Mouse (Mus musculus): ENCODE data around the gene Nkx6-2. TPM values are rescaled to one million over a fixed set of nuclear protein-coding genes. Genes with fewer than 3 reads are reported as not detected.
A peak's percentile ranks its signal among the peaks of the same experiment; 100 is the strongest.

Gene Nkx6-2
- polyA plus RNA-seq, 1 experiment = not detected

DNA sequence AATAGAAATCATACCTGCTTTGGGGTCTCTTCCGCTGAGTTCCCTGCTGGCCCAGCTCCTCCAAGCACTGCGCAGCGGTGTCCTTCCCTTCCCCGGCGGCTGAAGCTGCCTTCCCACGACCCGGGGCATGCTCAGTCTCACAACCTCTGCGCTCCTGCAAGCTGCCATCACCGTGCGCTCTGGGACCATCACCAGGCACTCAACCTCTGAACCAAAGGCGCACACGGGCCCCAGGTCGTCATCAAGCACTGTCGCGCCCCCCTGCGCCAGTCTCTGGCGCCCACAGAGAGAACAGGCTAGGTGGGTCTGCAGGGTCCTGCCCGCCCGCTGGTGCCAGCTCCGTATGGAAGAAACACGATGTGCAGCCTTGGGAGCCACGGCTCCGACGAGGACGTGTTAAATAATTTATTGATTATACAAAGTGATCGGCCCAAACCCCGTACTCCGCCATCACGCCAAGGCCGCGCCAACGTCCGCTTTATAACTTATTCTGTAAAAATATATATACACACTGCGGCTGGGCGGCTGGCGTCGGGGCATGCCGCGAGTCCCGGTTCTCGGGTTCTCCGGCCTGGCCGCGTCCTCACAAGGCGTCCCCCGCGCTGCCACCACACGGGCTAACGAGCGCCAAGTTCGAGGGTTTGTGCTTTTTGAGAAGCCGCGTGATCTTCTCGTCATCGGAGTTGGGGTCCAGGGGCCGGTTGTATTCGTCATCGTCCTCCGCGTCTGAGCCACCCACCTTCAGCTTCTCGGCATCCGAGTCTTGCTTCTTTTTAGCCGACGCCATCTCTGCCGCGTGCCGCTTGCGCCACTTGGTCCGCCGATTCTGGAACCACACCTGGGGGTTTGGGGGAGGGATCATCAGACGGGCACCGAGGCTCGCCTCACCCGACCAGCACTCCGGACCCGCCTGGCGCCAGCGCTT, 1.5 kb downstream of the Nkx6-2 start:
- TF ChIP-seq USF1 (IDR thresholded peaks at IDR 0.05; ENCODE audit: low read depth) (no peak), POLR2AphosphoS2 (IDR thresholded peaks at IDR 0.05; ENCODE audit: insufficient read length, low read depth) (peak; percentile 54), MYOG (IDR thresholded peaks at IDR 0.05; ENCODE audit: control insufficient read depth in 1 of 3, insufficient read depth in 1 of 3, insufficient read length in 2 of 3, low read depth in 2 of 3) (no peak), CEBPB (IDR thresholded peaks at IDR 0.05; ENCODE audit: insufficient read depth, poor library complexity, severe bottlenecking) (no peak), SRF (IDR thresholded peaks at IDR 0.05; ENCODE audit: control insufficient read depth, insufficient read length, low read depth) (no peak), E2F4 (IDR thresholded peaks at IDR 0.05; ENCODE audit: insufficient read depth) (no peak), MYOD1 (IDR thresholded peaks at IDR 0.05; ENCODE audit: control insufficient read depth in 1 of 3, insufficient read length in 2 of 3, low read depth in 2 of 3) (no peak), TCF3 (IDR thresholded peaks at IDR 0.05; ENCODE audit: insufficient read length, low read depth) (no peak), POLR2A (IDR thresholded peaks at IDR 0.05; ENCODE audit: insufficient read length, low read depth) (no peak)

GRCm38 (mm10) chr7:139579261-139579905, 3.2 kb downstream of the Nkx6-2 start:
- no peak for TF ChIP-seq CEBPB (IDR thresholded peaks at IDR 0.05; ENCODE audit: insufficient read depth, poor library complexity, severe bottlenecking)
- TF ChIP-seq TCF12 (IDR thresholded peaks at IDR 0.05; ENCODE audit: insufficient read depth, poor library complexity, severe bottlenecking) = no peak
- no peak for TF ChIP-seq E2F4 (IDR thresholded peaks at IDR 0.05; ENCODE audit: insufficient read depth)
- no peak for TF ChIP-seq USF1 (IDR thresholded peaks at IDR 0.05; ENCODE audit: low read depth)
- no peak for TF ChIP-seq MYOD1 (IDR thresholded peaks at IDR 0.05; ENCODE audit: control insufficient read depth in 1 of 3, insufficient read length in 2 of 3, low read depth in 2 of 3)
- no peak for TF ChIP-seq POLR2AphosphoS2 (IDR thresholded peaks at IDR 0.05; ENCODE audit: insufficient read length, low read depth)
- no peak for TF ChIP-seq REST (IDR thresholded peaks at IDR 0.05; ENCODE audit: insufficient read depth, insufficient read length)
- no peak for TF ChIP-seq POLR2A (IDR thresholded peaks at IDR 0.05; ENCODE audit: insufficient read length, low read depth)
- TF ChIP-seq SRF (IDR thresholded peaks at IDR 0.05; ENCODE audit: control insufficient read depth, insufficient read length, low read depth) = no peak
- no peak overlapping the region for H3K4me2 ChIP-seq (ENCODE audit: low read depth)
- no peaks in the 10 kb centered on the region for H3K36me3 ChIP-seq (ENCODE audit: control insufficient read depth, insufficient read depth)
- peaks cover 5% of the 10 kb centered on the region for H3K27me3 ChIP-seq (ENCODE audit: control insufficient read depth, insufficient read depth, insufficient read length)
- H3K79me2 ChIP-seq (ENCODE audit: control insufficient read depth, insufficient read depth) = no peaks in the 10 kb centered on the region
- H3K4me3 ChIP-seq = no peak overlapping the region
- H3ac ChIP-seq (ENCODE audit: control insufficient read depth, insufficient read length) = no peak overlapping the region

More for the DNA sequence above, 1.5 kb downstream of the Nkx6-2 start:
- no peak overlapping the region for H3K4me2 ChIP-seq (ENCODE audit: low read depth)
- H3ac ChIP-seq (ENCODE audit: control insufficient read depth, insufficient read length) = no peak overlapping the region
- peaks cover 19% of the 10 kb centered on the region for H3K27me3 ChIP-seq (ENCODE audit: control insufficient read depth, insufficient read depth, insufficient read length)
- H3K4me3 ChIP-seq = no peak overlapping the region
- no peaks in the 10 kb centered on the region for H3K36me3 ChIP-seq (ENCODE audit: control insufficient read depth, insufficient read depth)
- no peaks in the 10 kb centered on the region for H3K79me2 ChIP-seq (ENCODE audit: control insufficient read depth, insufficient read depth)

DNA sequence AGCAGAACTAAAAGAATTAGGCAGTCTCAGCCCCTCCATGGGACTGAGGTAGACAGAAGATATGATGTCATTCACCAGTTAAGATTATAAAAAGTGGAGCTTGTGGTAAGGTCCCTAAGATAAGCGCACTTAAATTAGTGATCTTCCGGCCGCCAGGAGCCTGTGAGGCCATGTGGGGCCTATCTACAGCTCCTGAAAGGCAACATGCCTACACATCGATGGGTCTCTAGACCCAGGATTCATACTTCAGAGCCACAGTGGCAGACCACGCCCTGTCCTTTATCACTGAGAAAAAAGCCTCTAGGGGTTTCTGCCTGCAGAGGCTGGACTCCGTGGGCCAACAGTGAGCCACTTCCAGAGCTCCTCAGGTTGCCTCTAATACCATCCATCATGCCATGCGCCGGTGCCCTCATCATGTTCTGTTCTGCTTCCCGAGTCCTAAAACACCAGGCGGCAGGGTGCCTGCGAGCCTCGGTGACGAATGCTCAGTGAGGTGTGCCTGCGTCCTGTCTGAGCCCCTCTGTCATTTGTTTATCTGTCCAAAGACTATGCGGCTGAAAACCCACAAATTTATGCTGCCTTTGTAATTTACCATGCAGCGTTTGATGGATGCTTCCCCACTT, 6.4 kb downstream of the Nkx6-2 start:
- Histone ChIP-seq H3K36me3 (ENCODE audit: control insufficient read depth, insufficient read depth) (no peaks in the 10 kb centered on the region), H3K4me2 (ENCODE audit: low read depth) (no peak overlapping the region), H3ac (ENCODE audit: control insufficient read depth, insufficient read length) (no peak overlapping the region), H3K79me2 (ENCODE audit: control insufficient read depth, insufficient read depth) (no peaks in the 10 kb centered on the region), H3K27me3 (ENCODE audit: control insufficient read depth, insufficient read depth, insufficient read length) (no peaks in the 10 kb centered on the region), H3K4me3 (no peak overlapping the region)
- TF ChIP-seq MAX (IDR thresholded peaks at IDR 0.05; ENCODE audit: low read depth) (no peak), POLR2AphosphoS2 (IDR thresholded peaks at IDR 0.05; ENCODE audit: insufficient read length, low read depth) (no peak), TCF3 (IDR thresholded peaks at IDR 0.05; ENCODE audit: insufficient read length, low read depth) (no peak), USF1 (IDR thresholded peaks at IDR 0.05; ENCODE audit: low read depth) (no peak)

DNA sequence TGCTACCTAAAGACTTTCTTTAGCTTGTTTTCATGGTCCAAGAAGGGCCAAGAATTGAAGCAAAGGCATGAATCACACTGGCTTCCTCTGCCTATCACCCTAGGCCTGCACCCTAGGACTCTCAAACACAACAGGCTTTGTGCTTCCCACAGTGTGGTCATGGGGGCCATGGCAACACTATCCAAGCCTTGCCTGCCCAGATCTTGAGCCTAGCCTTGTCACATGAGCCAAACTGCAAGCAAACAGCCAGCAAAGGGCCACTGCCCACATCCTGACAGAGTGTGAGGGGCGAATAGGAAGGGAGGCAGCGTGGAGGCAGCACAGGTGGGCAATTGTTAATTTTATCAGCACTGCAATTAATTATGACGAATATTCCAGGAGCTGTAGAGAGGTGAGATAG, 9.9 kb downstream of the Nkx6-2 start:
- H3ac ChIP-seq (ENCODE audit: control insufficient read depth, insufficient read length) = no peak overlapping the region
- no peak overlapping the region for H3K4me3 ChIP-seq
- H3K36me3 ChIP-seq (ENCODE audit: control insufficient read depth, insufficient read depth) = no peaks in the 10 kb centered on the region
- H3K4me2 ChIP-seq (ENCODE audit: low read depth) = no peak overlapping the region
- no peaks in the 10 kb centered on the region for H3K79me2 ChIP-seq (ENCODE audit: control insufficient read depth, insufficient read depth)
- H3K27me3 ChIP-seq (ENCODE audit: control insufficient read depth, insufficient read depth, insufficient read length) = no peaks in the 10 kb centered on the region
- TF ChIP-seq TCF12 (IDR thresholded peaks at IDR 0.05; ENCODE audit: insufficient read depth, poor library complexity, severe bottlenecking) (no peak), USF1 (IDR thresholded peaks at IDR 0.05; ENCODE audit: low read depth) (no peak), CEBPB (IDR thresholded peaks at IDR 0.05; ENCODE audit: insufficient read depth, poor library complexity, severe bottlenecking) (no peak)

DNA sequence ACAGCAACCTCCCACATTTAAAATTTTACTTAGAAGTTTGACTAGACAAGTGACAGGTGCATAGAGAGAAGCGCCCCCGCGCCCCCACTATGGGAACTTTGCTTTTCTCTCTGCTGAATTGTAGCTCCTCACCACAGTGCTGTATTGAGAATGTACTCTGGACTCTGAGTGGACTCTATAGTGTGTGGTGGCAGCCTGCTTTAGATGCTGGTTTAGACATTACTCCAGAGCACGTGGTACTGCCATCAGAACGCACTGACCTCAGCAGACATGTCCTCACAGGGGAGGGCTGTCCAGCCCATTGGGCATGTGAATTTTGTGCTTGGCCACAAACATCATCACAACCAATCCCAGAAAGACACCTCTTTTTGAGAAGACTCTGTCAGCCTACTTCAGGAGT, 11.8 kb downstream of the Nkx6-2 start:
- Histone ChIP-seq H3K27me3 (ENCODE audit: control insufficient read depth, insufficient read depth, insufficient read length) (no peaks in the 10 kb centered on the region), H3K4me3 (no peak overlapping the region), H3K4me2 (ENCODE audit: low read depth) (no peak overlapping the region), H3K36me3 (ENCODE audit: control insufficient read depth, insufficient read depth) (no peaks in the 10 kb centered on the region), H3ac (ENCODE audit: control insufficient read depth, insufficient read length) (no peak overlapping the region), H3K79me2 (ENCODE audit: control insufficient read depth, insufficient read depth) (no peaks in the 10 kb centered on the region)
- TF ChIP-seq MAX (IDR thresholded peaks at IDR 0.05; ENCODE audit: low read depth) = no peak
